Mouse (Mus musculus): Measurements from ENCODE around the gene Usp30. TPM values are rescaled to one million over a fixed set of nuclear protein-coding genes. Genes with fewer than 3 reads are reported as not detected.

The Usp30 gene
- polyA plus RNA-seq, 1 experiment from 2014 or later, result 18.9 TPM

GRCm38 (mm10) chr5:114130211-114130605, 64.9 kb downstream of the Usp30 start, which contains the start of gene Ung:
TSS of gene Ung (plus strand) at chr5:114130386.
- Histone ChIP-seq H3K27ac (replicated peaks) (peak within 1 kb of the TSS; percentile 65), H3K9ac (replicated peaks) (peak within 1 kb of the TSS; percentile 58), H3K9me3 (replicated peaks) (no peaks in the 10 kb centered on the region), H3K4me1 (peaks cover 29% of the 10 kb centered on the region), H3K36me3 (0 out of 2 replicates have a peak, but pooled peaks cover 2% of the 10 kb centered on the region), H3K4me2 (peak within 1 kb of the TSS; percentile 99), H3K4me3 (replicated peaks) (peak within 1 kb of the TSS; percentile 96), H3K27me3 (replicated peaks) (no peaks in the 10 kb centered on the region; the same call in 1 of the 2 replicates)
- WGBS, result 1% methylated on average over 26 of the region's 29 CpGs
- peak; percentile 77 for ATAC-seq (ENCODE audit: low FRiP score)

GRCm38 (mm10) chr5:114130698-114131520, 65.6 kb downstream of the Usp30 start:
- under 1% methylated on average over 87 of the region's 87 CpGs for WGBS

DNA sequence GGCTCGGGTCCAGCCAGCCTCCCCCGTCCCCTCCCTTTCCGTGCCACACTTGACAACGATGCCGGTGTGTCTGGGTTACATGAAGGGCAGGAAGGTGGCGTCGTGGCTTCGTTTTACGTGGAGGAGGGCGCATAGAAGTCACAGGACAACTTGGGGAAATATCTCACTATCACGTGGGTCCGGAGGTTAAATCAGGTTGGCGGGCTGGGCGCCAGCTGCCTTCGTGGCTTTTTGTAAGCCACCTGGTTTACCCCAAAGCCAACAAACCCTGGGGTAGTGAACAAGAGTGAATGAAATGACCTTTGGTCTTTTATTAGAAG, 66.2 kb downstream of the Usp30 start:
- H3K9ac ChIP-seq (replicated peaks), result peak overlapping the region; percentile 49

More at GRCm38 (mm10) chr5:114130698-114131520, 65.6 kb downstream of the Usp30 start:
- H3K4me1 ChIP-seq, result peaks cover 29% of the 10 kb centered on the region
- peak overlapping the region; percentile 58 for H3K9ac ChIP-seq (replicated peaks)
- peak overlapping the region; percentile 65 for H3K27ac ChIP-seq (replicated peaks)
- H3K9me3 ChIP-seq (replicated peaks), result no peaks in the 10 kb centered on the region
- H3K4me2 ChIP-seq, result peak overlapping the region; percentile 99
- peak; percentile 97 for ATAC-seq (ENCODE audit: low FRiP score)
- no peaks in the 10 kb centered on the region; the same call in 1 of the 2 replicates for H3K27me3 ChIP-seq (replicated peaks)
- peak overlapping the region; percentile 96 for H3K4me3 ChIP-seq (replicated peaks)
- no peaks in the 10 kb centered on the region for H3K36me3 ChIP-seq

GRCm38 (mm10) chr5:114132841-114133240, 67.6 kb downstream of the Usp30 start:
- H3K36me3 ChIP-seq, result no peaks in the 10 kb centered on the region

More for the DNA sequence above, 66.2 kb downstream of the Usp30 start:
- Histone ChIP-seq H3K9me3 (replicated peaks) (no peaks in the 10 kb centered on the region), H3K4me1 (peaks cover 29% of the 10 kb centered on the region), H3K4me3 (replicated peaks) (peak overlapping the region; percentile 96), H3K27me3 (replicated peaks) (no peaks in the 10 kb centered on the region; the same call in 1 of the 2 replicates), H3K27ac (replicated peaks) (peak overlapping the region; percentile 29; the same call in 1 of the 2 replicates), H3K36me3 (no peaks in the 10 kb centered on the region), H3K4me2 (peak overlapping the region; percentile 99)
- WGBS, result 2% methylated on average over 15 of the region's 15 CpGs
- no peak for ATAC-seq (ENCODE audit: low FRiP score)

GRCm38 (mm10) chr5:114134091-114134534, 68.9 kb downstream of the Usp30 start:
- Histone ChIP-seq H3K9me3 (replicated peaks) (no peaks in the 10 kb centered on the region), H3K36me3 (no peaks in the 10 kb centered on the region), H3K27ac (replicated peaks) (no peak overlapping the region), H3K9ac (replicated peaks) (no peak overlapping the region), H3K4me1 (peaks cover 31% of the 10 kb centered on the region), H3K4me2 (no peak overlapping the region), H3K4me3 (replicated peaks) (no peak overlapping the region), H3K27me3 (replicated peaks) (no peaks in the 10 kb centered on the region; the same call in 1 of the 2 replicates)
- WGBS, result 75% methylated on average over 6 of the region's 6 CpGs
- no peak for ATAC-seq (ENCODE audit: low FRiP score)

More at GRCm38 (mm10) chr5:114132841-114133240, 67.6 kb downstream of the Usp30 start:
- H3K9ac ChIP-seq (replicated peaks), result no peak overlapping the region
- H3K4me3 ChIP-seq (replicated peaks), result no peak overlapping the region
- H3K4me1 ChIP-seq, result peaks cover 23% of the 10 kb centered on the region
- no peak overlapping the region for H3K27ac ChIP-seq (replicated peaks)
- H3K4me2 ChIP-seq, result no peak overlapping the region
- no peaks in the 10 kb centered on the region for H3K9me3 ChIP-seq (replicated peaks)
- no peak for ATAC-seq (ENCODE audit: low FRiP score)
- no peaks in the 10 kb centered on the region; the same call in 1 of the 2 replicates for H3K27me3 ChIP-seq (replicated peaks)
- WGBS, result 89% methylated on average over 6 of the region's 6 CpGs

DNA sequence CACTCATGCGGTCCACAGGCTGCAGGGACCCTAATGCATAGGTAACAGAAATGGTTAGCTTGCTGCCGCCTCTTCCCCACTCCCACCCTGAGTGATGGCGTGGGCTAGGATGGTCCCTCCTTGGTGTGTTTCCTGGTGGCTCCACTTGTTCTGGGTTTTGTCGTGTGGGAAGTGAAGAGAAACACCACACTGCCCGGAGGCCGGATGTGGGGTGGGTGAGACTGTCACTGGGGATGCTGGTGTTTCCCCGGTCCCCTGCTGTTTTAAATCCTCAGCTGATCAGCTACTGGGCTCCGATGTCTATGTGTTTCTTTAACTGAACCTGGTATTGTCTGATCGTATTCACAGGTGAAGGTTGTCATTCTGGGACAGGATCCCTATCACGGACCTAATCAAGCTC, 70.3 kb downstream of the Usp30 start:
- Histone ChIP-seq H3K4me1 (peaks cover 37% of the 10 kb centered on the region), H3K27me3 (replicated peaks) (no peaks in the 10 kb centered on the region; the same call in 1 of the 2 replicates), H3K4me3 (replicated peaks) (no peak overlapping the region), H3K27ac (replicated peaks) (no peak overlapping the region), H3K36me3 (no peaks in the 10 kb centered on the region), H3K9me3 (replicated peaks) (no peaks in the 10 kb centered on the region), H3K4me2 (no peak overlapping the region), H3K9ac (replicated peaks) (no peak overlapping the region)
- ATAC-seq (ENCODE audit: low FRiP score), result no peak
- WGBS, result 91% methylated on average over 10 of the region's 10 CpGs

GRCm38 (mm10) chr5:114137481-114138276, 72.4 kb downstream of the Usp30 start:
- Histone ChIP-seq H3K9ac (replicated peaks) (no peak overlapping the region), H3K27ac (replicated peaks) (peak overlapping the region; percentile 77), H3K4me2 (no peak overlapping the region), H3K4me1 (peaks cover 27% of the 10 kb centered on the region), H3K36me3 (no peaks in the 10 kb centered on the region), H3K9me3 (replicated peaks) (no peaks in the 10 kb centered on the region), H3K4me3 (replicated peaks) (no peak overlapping the region), H3K27me3 (replicated peaks) (no peaks in the 10 kb centered on the region; the same call in 1 of the 2 replicates)
- WGBS, result 78% methylated on average over 15 of the region's 15 CpGs
- ATAC-seq (ENCODE audit: low FRiP score), result no peak

DNA sequence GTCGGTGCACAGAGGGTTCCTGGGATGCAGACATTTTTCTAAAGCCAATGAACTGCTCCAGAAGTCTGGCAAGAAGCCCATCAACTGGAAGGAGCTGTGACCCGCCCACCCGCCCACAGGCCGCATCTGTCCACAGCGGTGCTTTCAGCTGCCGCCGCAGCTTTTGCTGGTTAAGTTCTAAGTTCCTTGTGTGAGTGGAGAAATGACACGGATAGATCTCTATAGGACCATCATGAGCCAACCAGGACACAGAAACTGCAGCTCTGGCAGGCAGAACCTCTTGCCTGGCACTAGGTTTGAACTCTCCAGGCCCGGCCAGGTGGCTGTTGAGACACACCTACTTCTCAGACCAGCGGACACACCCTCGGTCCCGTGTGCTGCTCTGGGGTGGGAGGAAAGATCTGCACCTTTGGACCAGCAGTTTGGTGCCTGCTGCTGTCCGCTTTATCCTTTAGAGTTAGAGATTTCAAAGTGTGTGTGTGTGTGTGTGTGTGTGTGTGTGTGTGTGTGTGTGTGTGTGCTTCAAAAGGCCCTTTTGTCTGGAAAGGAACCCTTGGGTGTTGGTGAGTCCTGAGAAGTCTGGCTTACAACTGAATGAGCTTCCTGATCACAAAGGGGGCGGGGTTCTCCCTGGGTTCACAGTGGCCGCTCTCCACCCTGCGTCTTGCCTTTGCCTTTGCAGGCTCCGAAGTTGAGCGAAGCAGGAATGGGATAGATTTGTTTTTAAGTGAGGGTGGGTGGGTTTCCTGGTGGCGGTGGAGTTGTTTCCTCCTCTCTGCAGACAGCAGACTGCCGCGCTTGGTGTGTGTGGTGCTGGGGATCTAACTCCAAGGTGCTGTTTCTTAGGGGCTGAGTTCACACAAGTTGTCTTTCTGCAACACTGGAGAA, 73.3 kb downstream of the Usp30 start:
- ATAC-seq (ENCODE audit: low FRiP score), result peak; percentile 31; the same call in 1 of the 2 replicates
- WGBS, result 40% methylated on average over 21 of the region's 21 CpGs
- H3K4me1 ChIP-seq, result peaks cover 27% of the 10 kb centered on the region
- no peaks in the 10 kb centered on the region for H3K9me3 ChIP-seq (replicated peaks)
- H3K4me2 ChIP-seq, result peak overlapping the region; percentile 23
- peak overlapping the region; percentile 77 for H3K27ac ChIP-seq (replicated peaks)
- H3K9ac ChIP-seq (replicated peaks), result no peak overlapping the region
- no peaks in the 10 kb centered on the region for H3K36me3 ChIP-seq
- no peak overlapping the region for H3K4me3 ChIP-seq (replicated peaks)
- no peaks in the 10 kb centered on the region for H3K27me3 ChIP-seq (replicated peaks)

- H3K27ac ChIP-seq (replicated peaks), result peak overlapping the region; percentile 77
- no peak overlapping the region for H3K4me3 ChIP-seq (replicated peaks)
- H3K27me3 ChIP-seq (replicated peaks), result no peaks in the 10 kb centered on the region
- H3K4me2 ChIP-seq, result peak overlapping the region; percentile 23; the same call in 1 of the 2 replicates
- ATAC-seq (ENCODE audit: low FRiP score), result peak; percentile 87
- WGBS, result 11% methylated on average over 9 of the region's 9 CpGs
- no peak overlapping the region for H3K9ac ChIP-seq (replicated peaks)
- H3K36me3 ChIP-seq, result no peaks in the 10 kb centered on the region
- peaks cover 27% of the 10 kb centered on the region for H3K4me1 ChIP-seq
- H3K9me3 ChIP-seq (replicated peaks), result no peaks in the 10 kb centered on the region
These were observed 73.9 kb downstream of the Usp30 start for GRCm38 (mm10) chr5:114139175-114139574.

- Histone ChIP-seq H3K9me3 (replicated peaks) (no peaks in the 10 kb centered on the region), H3K4me3 (replicated peaks) (no peak within 1 kb of the TSS), H3K4me2 (no peak within 1 kb of the TSS), H3K4me1 (peaks cover 14% of the 10 kb centered on the region; the same call in 1 of the 2 replicates), H3K36me3 (no peaks in the 10 kb centered on the region), H3K9ac (replicated peaks) (no peak within 1 kb of the TSS), H3K27me3 (replicated peaks) (no peaks in the 10 kb centered on the region), H3K27ac (replicated peaks) (no peak within 1 kb of the TSS)
- 49% methylated on average over 19 of the region's 19 CpGs for WGBS
- ATAC-seq (ENCODE audit: low FRiP score), result no peak
These were observed 81.0 kb downstream of the Usp30 start, which contains the start of gene Acacb for GRCm38 (mm10) chr5:114146028-114146888. TSS of gene Acacb (plus strand) at chr5:114146535.
